Mouse (Mus musculus) brain, embryonic 14.5 days (tissue): ENCODE data around the gene Sh3rf1.

Source experiments
- CTCF ChIP-seq: fragments of 200-500 bp; IDR thresholded peaks from 2 replicates; pipeline ENCODE4 v1.5.1; 2012; ENCODE audit warnings: inconsistent platforms, mild to moderate bottlenecking, moderate library complexity, borderline replicate concordance; ENCODE audit not compliant: insufficient read depth, insufficient read length; ENCODE audit errors: extremely low read depth
- POLR2A ChIP-seq: fragments of 200-500 bp; IDR thresholded peaks from 2 replicates; pipeline ENCODE4 v1.6.1; 2012; ENCODE audit warnings: mild to moderate bottlenecking, inconsistent platforms, borderline replicate concordance; ENCODE audit not compliant: poor library complexity, insufficient read depth, insufficient read length, severe bottlenecking; ENCODE audit errors: extremely low read depth

- TF ChIP-seq POLR2A (no peak), CTCF (no peak)
These were observed 196.5 kb downstream of the Sh3rf1 start for GRCm38 (mm10) chr8:61420166-61420565.
